Mouse (Mus musculus): ENCODE data around the gene Rce1. TPM values are rescaled to one million over a fixed set of nuclear protein-coding genes. Genes with fewer than 3 reads are reported as not detected.
"Not testable (repeated sequence)": the region's sequence is repeated elsewhere in the genome, so short reads cannot be mapped to it uniquely, and the experiment has no call there.

Gene Rce1
- polyA plus RNA-seq, 1 experiment from 2014 or later = 64.7 TPM

DNA sequence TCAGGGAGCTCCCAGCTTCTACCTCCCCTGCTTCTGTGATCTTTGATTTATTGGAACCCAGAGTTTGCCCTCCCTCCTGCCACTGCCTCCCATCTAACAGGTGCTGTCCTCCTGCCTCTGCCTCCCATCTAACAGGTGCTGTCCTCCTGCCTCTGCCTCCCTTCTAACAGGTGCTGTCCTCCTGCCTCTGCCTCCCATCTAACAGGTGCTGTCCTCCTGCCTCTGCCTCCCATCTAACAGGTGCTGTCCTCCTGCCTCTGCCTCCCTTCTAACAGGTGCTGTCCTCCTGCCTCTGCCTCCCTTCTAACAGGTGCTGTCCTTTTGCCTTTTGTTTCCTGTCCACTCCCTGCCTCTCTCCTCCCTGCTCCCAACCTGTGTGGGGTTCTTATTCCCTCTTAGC lies 38.7 kb downstream of the Rce1 start:
- not testable (repeated sequence) for H3K9ac ChIP-seq (ENCODE audit: low read length); H3K4me3 ChIP-seq (replicated peaks; ENCODE audit: low read length); H3K27me3 ChIP-seq (ENCODE audit: control insufficient read depth, insufficient read depth, low read length); H3K9me3 ChIP-seq (replicated peaks; ENCODE audit: control insufficient read depth, low read length); H3K36me3 ChIP-seq (ENCODE audit: control insufficient read depth, insufficient read depth, low read length); H3K4me2 ChIP-seq (ENCODE audit: low read depth, low read length); ATAC-seq (ENCODE audit: insufficient read depth, low FRiP score); H3K27ac ChIP-seq (ENCODE audit: low read length); H3K4me1 ChIP-seq (ENCODE audit: control insufficient read depth, insufficient read depth, low read length)

DNA sequence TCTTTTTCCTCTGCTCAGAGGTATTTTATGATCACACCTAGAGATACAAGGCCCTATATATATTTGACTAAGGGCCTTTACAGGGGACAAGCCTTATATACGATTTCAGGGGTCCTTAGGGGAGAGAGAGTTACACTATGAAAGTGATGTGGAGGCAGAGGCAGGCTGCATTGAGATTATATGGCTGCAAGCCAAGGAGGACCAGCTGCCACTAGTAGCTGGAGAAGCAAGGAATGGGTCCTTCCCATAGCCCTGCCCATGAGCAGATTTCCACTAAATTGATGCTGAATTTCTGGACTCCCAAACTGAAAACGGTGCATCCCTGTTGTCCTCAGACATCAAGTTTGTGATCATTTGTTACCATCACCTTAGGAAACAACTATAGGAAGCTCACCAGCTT lies 41.6 kb downstream of the Rce1 start:
- whole genome bisulfite sequencing = 56% methylated on average over 2 of the region's 2 CpGs
- no peaks in the 10 kb centered on the region for H3K36me3 ChIP-seq (ENCODE audit: control insufficient read depth, insufficient read depth, low read length)
- H3K4me2 ChIP-seq (ENCODE audit: low read depth, low read length) = no peak overlapping the region
- H3K9me3 ChIP-seq (replicated peaks; ENCODE audit: control insufficient read depth, low read length) = no peaks in the 10 kb centered on the region
- no peak overlapping the region for H3K27ac ChIP-seq (ENCODE audit: low read length)
- H3K4me1 ChIP-seq (ENCODE audit: control insufficient read depth, insufficient read depth, low read length) = no peaks in the 10 kb centered on the region
- ATAC-seq (ENCODE audit: insufficient read depth, low FRiP score) = no peak
- no peaks in the 10 kb centered on the region for H3K27me3 ChIP-seq (ENCODE audit: control insufficient read depth, insufficient read depth, low read length)
- no peak overlapping the region for H3K4me3 ChIP-seq (replicated peaks; ENCODE audit: low read length)
- no peak overlapping the region for H3K9ac ChIP-seq (ENCODE audit: low read length)

DNA sequence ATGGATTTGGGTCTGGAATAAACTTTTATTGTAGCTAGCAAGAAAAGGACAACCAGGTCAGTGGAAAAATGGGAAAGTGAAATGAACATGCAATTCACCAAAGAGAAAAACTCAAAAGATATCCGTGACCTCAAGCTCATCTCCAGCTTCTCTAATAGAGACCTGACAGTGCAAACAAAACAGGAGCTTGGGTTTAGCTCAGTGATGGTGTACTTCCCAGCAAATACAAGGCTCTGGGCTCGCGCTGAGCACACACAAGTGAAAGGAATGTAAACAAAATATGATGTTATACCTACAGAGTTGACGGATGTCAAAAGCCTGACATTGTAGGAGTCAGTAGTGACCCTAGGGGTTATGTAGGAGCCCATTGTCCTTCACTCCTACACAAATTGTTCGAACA lies 46.1 kb downstream of the Rce1 start:
- ATAC-seq (ENCODE audit: insufficient read depth, low FRiP score) = no peak
- H3K9ac ChIP-seq (ENCODE audit: low read length) = no peak overlapping the region
- H3K9me3 ChIP-seq (replicated peaks; ENCODE audit: control insufficient read depth, low read length) = no peaks in the 10 kb centered on the region
- 39% methylated on average over 5 of the region's 5 CpGs for WGBS
- no peaks in the 10 kb centered on the region for H3K36me3 ChIP-seq (ENCODE audit: control insufficient read depth, insufficient read depth, low read length)
- H3K27me3 ChIP-seq (ENCODE audit: control insufficient read depth, insufficient read depth, low read length) = no peaks in the 10 kb centered on the region
- no peak overlapping the region for H3K4me3 ChIP-seq (replicated peaks; ENCODE audit: low read length)
- no peaks in the 10 kb centered on the region for H3K4me1 ChIP-seq (ENCODE audit: control insufficient read depth, insufficient read depth, low read length)
- no peak overlapping the region for H3K4me2 ChIP-seq (ENCODE audit: low read depth, low read length)
- no peak overlapping the region for H3K27ac ChIP-seq (ENCODE audit: low read length)

DNA sequence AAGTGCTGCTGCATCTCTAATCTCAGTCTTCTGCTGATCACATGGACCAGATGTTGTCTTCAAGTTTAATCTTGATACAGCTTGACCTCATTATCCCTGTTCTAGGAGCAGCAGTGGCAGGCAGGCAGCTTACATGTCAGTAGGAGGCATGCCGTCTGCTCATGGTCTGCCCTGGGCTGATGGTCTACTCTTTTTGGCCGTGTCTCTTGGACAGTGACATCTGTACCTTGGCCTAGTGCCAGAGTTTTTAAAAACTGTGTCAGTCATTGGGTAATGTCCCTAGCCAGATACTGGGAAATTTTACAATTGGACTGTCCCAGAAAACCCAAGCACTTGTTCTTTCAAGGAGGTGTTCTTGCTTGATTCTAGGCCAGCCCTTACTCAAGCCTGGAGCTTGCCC lies 46.6 kb downstream of the Rce1 start:
- Histone ChIP-seq H3K27me3 (ENCODE audit: control insufficient read depth, insufficient read depth, low read length) (no peaks in the 10 kb centered on the region), H3K9ac (ENCODE audit: low read length) (no peak overlapping the region), H3K4me1 (ENCODE audit: control insufficient read depth, insufficient read depth, low read length) (no peaks in the 10 kb centered on the region), H3K4me3 (replicated peaks; ENCODE audit: low read length) (no peak overlapping the region), H3K36me3 (ENCODE audit: control insufficient read depth, insufficient read depth, low read length) (no peaks in the 10 kb centered on the region), H3K4me2 (ENCODE audit: low read depth, low read length) (no peak overlapping the region), H3K9me3 (replicated peaks; ENCODE audit: control insufficient read depth, low read length) (no peaks in the 10 kb centered on the region), H3K27ac (ENCODE audit: low read length) (no peak overlapping the region)
- WGBS = 62% methylated on average over 2 of the region's 2 CpGs
- ATAC-seq (ENCODE audit: insufficient read depth, low FRiP score) = no peak

DNA sequence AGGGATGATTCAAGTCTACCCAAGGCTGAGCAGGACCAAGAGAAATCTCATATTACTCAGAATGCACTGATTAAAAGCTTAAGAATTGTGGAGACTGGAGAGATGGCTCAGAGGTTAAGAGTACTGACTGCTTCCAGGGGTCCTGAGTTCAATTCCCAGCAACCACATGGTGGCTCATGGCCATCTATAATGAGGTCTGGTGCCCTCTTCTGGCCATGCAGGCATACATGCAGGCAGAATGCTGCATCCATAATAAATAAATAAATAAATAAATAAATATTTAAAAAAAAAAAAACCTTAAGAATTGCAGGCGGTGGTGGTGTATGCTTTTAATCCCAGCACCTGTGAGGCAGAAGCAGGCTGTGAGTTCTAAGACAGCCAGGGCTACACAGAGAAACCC lies 52.2 kb downstream of the Rce1 start:
- Histone ChIP-seq H3K4me3 (replicated peaks; ENCODE audit: low read length) (no peak overlapping the region), H3K9ac (ENCODE audit: low read length) (no peak overlapping the region), H3K4me2 (ENCODE audit: low read depth, low read length) (no peak overlapping the region), H3K27ac (ENCODE audit: low read length) (no peak overlapping the region), H3K9me3 (replicated peaks; ENCODE audit: control insufficient read depth, low read length) (no peaks in the 10 kb centered on the region), H3K27me3 (ENCODE audit: control insufficient read depth, insufficient read depth, low read length) (no peaks in the 10 kb centered on the region), H3K4me1 (ENCODE audit: control insufficient read depth, insufficient read depth, low read length) (peaks cover 13% of the 10 kb centered on the region; the same call in 1 of the 2 replicates), H3K36me3 (ENCODE audit: control insufficient read depth, insufficient read depth, low read length) (no peaks in the 10 kb centered on the region)
- WGBS = 90% methylated on average over 1 of the region's 1 CpGs
- no peak for ATAC-seq (ENCODE audit: insufficient read depth, low FRiP score)

Small RNA genes lying within 50 kb of the gene (microRNA-seq; reads per million reads assigned to microRNA genes)
- gene Mir6986 = 1.3 reads per million

Other genes starting within 250 kb of the Rce1 start
- 35.9 and 37.0 TPM in 2 replicates for gene Kdm2a, start 227.4 kb downstream of the Rce1 start, polyA plus RNA-seq (2015; fragmentation: Nextera tagmentation; extraction: Ambion mirVana)
- gene Rhod, start 186.2 kb downstream of the Rce1 start, polyA plus RNA-seq (2015; fragmentation: Nextera tagmentation; extraction: Ambion mirVana) = 24.3 and 36.4 TPM in 2 replicates
- gene Syt12, start 148.2 kb downstream of the Rce1 start, polyA plus RNA-seq (2015; fragmentation: Nextera tagmentation; extraction: Ambion mirVana) = 0.75 and 0.96 TPM in 2 replicates
- gene 2010003K11Rik, start 127.1 kb downstream of the Rce1 start, polyA plus RNA-seq (2015; fragmentation: Nextera tagmentation; extraction: Ambion mirVana) = 1.8 and 2.5 TPM in 2 replicates
- gene Pcx, start 115.2 kb downstream of the Rce1 start, polyA plus RNA-seq (2015; fragmentation: Nextera tagmentation; extraction: Ambion mirVana) = 24.0 and 30.0 TPM in 2 replicates
- 2.1 and 2.5 TPM in 2 replicates for gene Lrfn4, start 10.0 kb downstream of the Rce1 start, polyA plus RNA-seq (2015; fragmentation: Nextera tagmentation; extraction: Ambion mirVana)
- gene Gm960, start 73.0 kb upstream of the Rce1 start, polyA plus RNA-seq (2015; fragmentation: Nextera tagmentation; extraction: Ambion mirVana) = 1.2 and 3.0 TPM in 2 replicates
- 4.7 and 5.5 TPM in 2 replicates for gene Sptbn2, start 85.5 kb upstream of the Rce1 start, polyA plus RNA-seq (2015; fragmentation: Nextera tagmentation; extraction: Ambion mirVana)
- 50.3 and 54.8 TPM in 2 replicates for gene Rbm4b, start 130.9 kb upstream of the Rce1 start, polyA plus RNA-seq (2015; fragmentation: Nextera tagmentation; extraction: Ambion mirVana)
- gene Rbm4, start 168.3 kb upstream of the Rce1 start, polyA plus RNA-seq (2015; fragmentation: Nextera tagmentation; extraction: Ambion mirVana) = 47.4 and 47.5 TPM in 2 replicates
- 32.1 TPM in 2 replicates for gene Gm21992, start 186.0 kb upstream of the Rce1 start, polyA plus RNA-seq (2015; fragmentation: Nextera tagmentation; extraction: Ambion mirVana)
- gene Rbm14, start 186.0 kb upstream of the Rce1 start, polyA plus RNA-seq (2015; fragmentation: Nextera tagmentation; extraction: Ambion mirVana) = 74.2 and 75.0 TPM in 2 replicates
- gene Ccs, start 213.7 kb upstream of the Rce1 start, polyA plus RNA-seq (2015; fragmentation: Nextera tagmentation; extraction: Ambion mirVana) = 56.6 and 60.3 TPM in 2 replicates
- gene Ccdc87, start 213.7 kb upstream of the Rce1 start, polyA plus RNA-seq (2015; fragmentation: Nextera tagmentation; extraction: Ambion mirVana) = 0.09 TPM in 1 of 2 replicates, not detected in the other
- 28.4 and 34.1 TPM in 2 replicates for gene Ctsf, start 229.5 kb upstream of the Rce1 start, polyA plus RNA-seq (2015; fragmentation: Nextera tagmentation; extraction: Ambion mirVana)

Data from stomach, embryonic 16.5 days (tissue).